Mouse (Mus musculus) liver, adult 10 weeks (tissue): Measurements from ENCODE around the gene Ccdc60. TPM values are rescaled to one million over a fixed set of nuclear protein-coding genes. Genes with fewer than 3 reads are reported as not detected.

Experiments used
- polyA plus RNA-seq: library from polyadenylated mRNA; stranded (reverse); fragments of 350-450 nt; fragmentation: Illumina TruSeq; extraction: RNeasy Lipid Tissue Mini Kit (QIAGEN cat#74804); gene quantifications from one replicate; pipeline ENCODE4 v1.2.3, GENCODE M21; 2014; ENCODE audit warnings: low read depth, low replicate concordance

Ccdc60 gene
- polyA plus RNA-seq, result not detected

DNA sequence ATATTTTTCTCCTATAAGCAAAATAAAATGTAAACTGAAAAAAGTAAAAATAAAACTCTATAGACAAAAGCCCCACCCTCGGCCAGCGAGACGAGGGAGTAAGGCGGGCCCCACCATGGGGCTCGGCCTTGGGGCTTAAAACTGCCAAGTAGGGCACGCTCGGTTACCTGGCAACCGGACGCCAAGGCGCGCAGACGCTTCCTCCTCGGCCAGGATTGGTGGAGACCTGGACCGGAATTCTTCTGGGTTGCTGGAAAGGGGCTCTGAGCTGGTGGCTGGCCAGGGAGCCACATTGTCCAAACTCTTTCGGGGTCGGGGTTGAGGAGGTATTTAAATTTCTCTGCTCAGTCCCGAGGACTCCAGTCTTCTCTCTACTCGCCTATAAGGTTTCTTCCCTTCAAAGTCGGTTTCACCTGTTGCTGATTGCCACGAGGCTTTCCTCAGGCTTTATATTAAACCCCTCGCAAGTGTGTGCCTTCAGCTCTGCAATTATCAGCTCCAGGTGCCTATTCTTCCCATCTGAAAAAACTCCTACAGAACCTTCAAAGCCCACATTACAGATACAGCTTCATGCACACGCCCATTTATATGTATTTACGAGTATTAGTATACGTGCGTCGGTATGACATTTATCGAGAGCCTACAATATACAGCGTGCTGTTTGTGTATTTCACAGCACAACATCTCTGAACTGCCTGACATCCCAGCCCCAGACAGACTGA, at the start of gene Ccdc60:
Gene Ccdc60, minus strand, starts transcription at position 137 of the 722 bp plus-strand sequence.

DNA sequence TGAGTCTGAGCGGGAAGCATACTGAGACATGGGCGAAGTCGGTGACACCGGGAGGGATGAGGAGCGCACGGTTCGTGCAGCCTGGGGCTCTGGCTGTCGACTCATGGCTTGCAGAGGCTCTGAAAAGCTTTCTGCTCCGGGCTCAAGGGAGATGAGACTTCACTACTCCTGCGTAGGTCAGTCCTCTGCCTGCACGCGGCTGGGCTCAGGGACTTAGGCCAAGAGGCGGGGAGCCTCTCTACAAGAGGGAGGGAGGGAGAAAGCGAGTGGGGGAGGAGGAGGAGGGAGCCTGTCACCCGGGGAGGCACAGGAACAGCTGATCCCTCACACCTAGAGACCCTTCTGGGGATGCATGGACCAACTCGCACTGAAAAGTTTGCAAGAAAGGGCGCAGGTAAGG, 205.7 kb downstream of the Ccdc60 start, which contains the start of gene Tmem233:
Gene Tmem233, minus strand, starts transcription at position 164 of the 400 bp plus-strand sequence.

Other genes starting within 250 kb of the Ccdc60 start
- gene Tmem233, start 205.7 kb downstream of the Ccdc60 start, polyA plus RNA-seq, result not detected
- gene Hspb8, start 133.9 kb upstream of the Ccdc60 start, polyA plus RNA-seq, result 74.4 TPM